Mouse (Mus musculus) lung, embryonic 14.5 days (tissue): Measurements from ENCODE around the gene Fads2. TPM values are rescaled to one million over a fixed set of nuclear protein-coding genes. Genes with fewer than 3 reads are reported as not detected.

ENCODE experiments used
- ATAC-seq: fragments of 200-750 bp; cut with Nextera tagmentation; 2 replicates; pipeline ENCODE4 v1.8.0; 2017; ENCODE audit warnings: mild to moderate bottlenecking, moderate TSS enrichment, moderate library complexity; ENCODE audit not compliant: insufficient read depth
- DNase-seq: peaks from one replicate; pipeline ENCODE4 v3.0.0-alpha.2; 2015
- H3K27ac ChIP-seq: fragments of 300-500 bp; sonication (generic); 2 replicates; pipeline ENCODE4 v1.5.1; 2014; ENCODE audit warnings: low read depth, mild to moderate bottlenecking, moderate library complexity
- H3K27me3 ChIP-seq: fragments of 300-500 bp; sonication (generic); 2 replicates; pipeline ENCODE4 v1.6.1; 2014; ENCODE audit warnings: low read length, control low read depth; ENCODE audit not compliant: insufficient read depth
- H3K36me3 ChIP-seq: fragments of 300-500 bp; sonication (generic); 2 replicates; pipeline ENCODE4 v1.6.1; 2014; ENCODE audit warnings: control low read depth; ENCODE audit not compliant: insufficient read depth
- H3K4me1 ChIP-seq: fragments of 300-500 bp; sonication (generic); 2 replicates; pipeline ENCODE4 v1.6.1; 2014; ENCODE audit warnings: antibody characterized with exemption, control low read depth; ENCODE audit not compliant: insufficient read depth
- H3K4me2 ChIP-seq: fragments of 300-500 bp; sonication (generic); 2 replicates; pipeline ENCODE4 v1.6.1; 2014; ENCODE audit warnings: mild to moderate bottlenecking
- H3K4me3 ChIP-seq: fragments of 300-500 bp; sonication (generic); 2 replicates; pipeline ENCODE4 v1.5.1; 2014; ENCODE audit warnings: low read depth, low read length
- H3K9ac ChIP-seq: fragments of 300-500 bp; sonication (generic); 2 replicates; pipeline ENCODE4 v1.6.1; 2014
- H3K9me3 ChIP-seq: fragments of 300-500 bp; sonication (generic); 2 replicates; pipeline ENCODE4 v1.6.1; 2016; ENCODE audit warnings: low read depth, low read length, control low read depth
- CTCF ChIP-seq: IDR thresholded peaks from 2 replicates; pipeline ENCODE4 v1.5.1; 2016; ENCODE audit warnings: antibody characterized with exemption, low read depth
- WGBS: fragments of 180-500 bp; shearing (Covaris S2); extraction: QIAGEN DNeasy Blood & Tissue Kit; methylation state at CpG from one replicate; pipeline ENCODE4 v1.1.7; 2014; 5-methylcytosine and 5-hydroxymethylcytosine counted together
- polyA plus RNA-seq: library from polyadenylated mRNA; unstranded; fragments of >200 nt; fragmentation: Nextera tagmentation; extraction: Ambion mirVana; gene quantifications from 2 replicates; pipeline ENCODE4 v1.2.1, GENCODE M21; 2014

The Fads2 gene
- polyA plus RNA-seq, 1 experiment from 2014 or later: 40.5 TPM

DNA sequence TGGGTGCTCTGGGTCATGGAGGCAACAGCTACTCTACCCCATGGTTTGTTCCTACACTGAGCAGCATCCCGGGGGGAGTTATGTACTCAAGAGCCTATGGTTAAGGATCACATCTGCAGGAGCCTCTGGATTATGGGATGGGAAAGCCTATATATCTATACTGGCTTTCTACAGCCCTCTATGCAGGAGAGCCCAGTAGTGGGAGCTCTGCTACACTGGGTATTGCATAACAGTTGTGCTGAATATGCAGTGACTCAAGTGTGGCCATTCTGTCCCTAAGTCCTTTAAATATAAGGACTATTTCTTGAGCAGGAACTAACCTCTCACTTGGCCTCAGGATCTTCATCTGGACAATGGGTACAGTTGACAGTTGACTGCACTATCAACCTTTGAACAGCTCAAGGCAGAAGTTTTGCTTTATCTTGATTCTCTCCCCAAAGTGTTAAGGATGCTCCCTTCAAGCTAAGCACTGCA is 43.2 kb downstream of the Fads2 start:
- no peak overlapping the region for H3K9ac ChIP-seq
- H3K4me1 ChIP-seq: peaks cover 8% of the 10 kb centered on the region; the same call in 1 of the 2 replicates
- 83% methylated on average over 1 of the region's 1 CpGs for WGBS
- no peak overlapping the region for H3K4me2 ChIP-seq
- no peaks in the 10 kb centered on the region for H3K27me3 ChIP-seq
- peak; percentile 3; the same call in 1 of the 2 replicates for TF ChIP-seq CTCF
- H3K9me3 ChIP-seq: no peaks in the 10 kb centered on the region
- H3K27ac ChIP-seq: no peak overlapping the region
- DNase-seq: no peak
- no peak for ATAC-seq
- H3K4me3 ChIP-seq: no peak overlapping the region
- H3K36me3 ChIP-seq: peaks cover 84% of the 10 kb centered on the region

GRCm38 (mm10) chr19:10057486-10058351 is 43.8 kb downstream of the Fads2 start:
- Histone ChIP-seq H3K27me3 (no peaks in the 10 kb centered on the region), H3K4me2 (0 out of 2 replicates have a peak overlapping the region, but pooled peaks have one; percentile 4), H3K36me3 (peaks cover 84% of the 10 kb centered on the region), H3K27ac (peak overlapping the region; percentile 55; the same call in 1 of the 2 replicates), H3K4me1 (peaks cover 8% of the 10 kb centered on the region; the same call in 1 of the 2 replicates), H3K9ac (no peak overlapping the region), H3K4me3 (no peak overlapping the region), H3K9me3 (no peaks in the 10 kb centered on the region)
- DNase-seq (peak; percentile 63), ATAC-seq (peak; percentile 22; the same call in 1 of the 2 replicates)
- WGBS: 40% methylated on average over 11 of the region's 11 CpGs
- no peak for TF ChIP-seq CTCF

DNA sequence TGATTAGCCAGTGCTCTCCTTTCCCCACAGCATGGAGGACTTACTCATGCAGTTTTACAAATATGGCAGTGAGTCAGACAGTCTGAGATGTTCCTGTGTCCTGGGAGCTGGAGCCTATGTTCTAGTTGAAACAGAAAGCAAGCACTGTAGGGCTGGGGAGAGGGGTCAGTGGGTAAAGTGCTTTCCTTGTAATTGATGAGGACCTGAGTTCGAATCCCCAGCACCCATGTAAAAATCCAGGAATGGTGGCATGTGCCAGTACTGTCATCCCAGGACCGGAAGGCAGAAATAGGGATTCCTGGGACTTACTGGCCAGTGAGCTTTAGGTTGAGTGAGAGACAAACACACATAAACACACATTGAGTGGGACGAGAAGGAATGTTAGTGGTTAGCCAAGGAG is 44.9 kb downstream of the Fads2 start:
- Histone ChIP-seq H3K27ac (no peak overlapping the region), H3K4me1 (peaks cover 8% of the 10 kb centered on the region; the same call in 1 of the 2 replicates), H3K27me3 (no peaks in the 10 kb centered on the region), H3K9ac (no peak overlapping the region), H3K4me2 (no peak overlapping the region), H3K9me3 (no peaks in the 10 kb centered on the region), H3K36me3 (peaks cover 81% of the 10 kb centered on the region), H3K4me3 (no peak overlapping the region)
- ATAC-seq (no peak), DNase-seq (no peak)
- TF ChIP-seq CTCF: no peak
- 72% methylated on average over 3 of the region's 3 CpGs for WGBS

GRCm38 (mm10) chr19:10055783-10056660 is 45.5 kb downstream of the Fads2 start:
- no peak for TF ChIP-seq CTCF
- Histone ChIP-seq H3K27me3 (no peaks in the 10 kb centered on the region), H3K9me3 (no peaks in the 10 kb centered on the region), H3K4me2 (no peak overlapping the region), H3K9ac (no peak overlapping the region), H3K27ac (no peak overlapping the region), H3K4me1 (peaks cover 6% of the 10 kb centered on the region; the same call in 1 of the 2 replicates), H3K4me3 (no peak overlapping the region), H3K36me3 (peaks cover 74% of the 10 kb centered on the region)
- ATAC-seq (no peak), DNase-seq (no peak)
- whole genome bisulfite sequencing: 75% methylated on average over 22 of the region's 22 CpGs

DNA sequence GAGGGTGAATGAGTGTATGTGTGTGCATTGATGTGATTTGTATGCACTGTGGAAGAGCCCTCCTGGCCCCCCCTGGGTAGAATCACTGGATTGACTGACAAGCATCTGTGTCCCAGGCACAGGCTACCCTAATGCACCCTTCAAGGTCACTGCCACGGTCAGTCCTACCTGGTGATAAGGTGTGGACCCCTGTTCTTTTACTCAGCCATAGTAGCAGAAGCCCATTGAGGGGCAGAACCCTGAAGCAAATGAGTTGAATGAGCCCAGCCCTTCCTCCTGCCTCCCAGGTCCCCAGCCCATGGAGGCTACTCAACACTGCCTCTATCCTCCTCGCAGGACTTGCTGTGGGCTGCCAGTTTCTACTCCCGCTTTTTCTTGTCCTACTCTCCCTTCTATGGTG is 46.3 kb downstream of the Fads2 start:
- Histone ChIP-seq H3K4me3 (no peak overlapping the region), H3K27me3 (no peaks in the 10 kb centered on the region), H3K4me2 (no peak overlapping the region), H3K4me1 (0 out of 2 replicates have a peak, but pooled peaks cover 3% of the 10 kb centered on the region), H3K9ac (no peak overlapping the region), H3K27ac (peak overlapping the region; percentile 9; the same call in 1 of the 2 replicates), H3K36me3 (peaks cover 71% of the 10 kb centered on the region), H3K9me3 (no peaks in the 10 kb centered on the region)
- DNase-seq (no peak), ATAC-seq (no peak)
- 78% methylated on average over 3 of the region's 3 CpGs for WGBS
- TF ChIP-seq CTCF: no peak

DNA sequence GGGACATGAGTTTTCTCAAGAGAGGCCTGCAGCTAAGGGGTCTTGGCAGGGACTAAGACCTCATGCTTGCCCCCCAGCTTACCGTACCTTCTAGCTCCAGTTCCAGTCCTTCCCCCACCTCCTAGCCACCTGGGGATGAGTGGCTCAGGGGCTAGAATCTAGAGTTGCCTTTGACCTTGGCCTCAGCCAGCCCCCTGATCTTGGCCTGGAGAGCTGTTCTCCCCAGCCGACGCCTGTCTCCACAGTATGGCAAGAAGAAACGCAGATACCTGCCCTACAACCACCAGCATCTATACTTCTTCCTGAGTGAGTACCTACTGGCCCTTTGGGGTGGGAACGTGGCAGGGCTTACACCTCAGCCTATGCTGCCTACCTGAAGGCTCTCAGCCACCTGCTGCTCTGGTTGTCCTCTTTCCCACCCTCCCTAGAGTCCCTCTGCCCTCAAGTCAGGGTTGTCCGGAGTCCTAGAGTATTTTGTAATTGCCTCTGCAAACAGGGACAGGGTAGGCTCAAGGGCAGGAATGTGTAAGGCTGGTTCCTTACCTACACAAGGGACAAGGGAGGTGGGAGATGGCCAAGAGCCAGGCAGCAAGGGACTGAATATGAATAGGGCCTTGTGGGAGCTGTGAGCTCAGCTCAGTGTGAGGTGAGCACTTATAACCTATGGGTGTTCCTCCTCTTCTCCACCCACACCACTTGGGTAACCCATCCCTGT is 47.0 kb downstream of the Fads2 start:
- DNase-seq (no peak), ATAC-seq (peak; percentile 38)
- no peak for TF ChIP-seq CTCF
- Histone ChIP-seq H3K9ac (no peak overlapping the region), H3K4me1 (no peaks in the 10 kb centered on the region), H3K4me2 (no peak overlapping the region), H3K27me3 (no peaks in the 10 kb centered on the region), H3K27ac (no peak overlapping the region), H3K9me3 (no peaks in the 10 kb centered on the region), H3K4me3 (no peak overlapping the region), H3K36me3 (peaks cover 65% of the 10 kb centered on the region)
- WGBS: 77% methylated on average over 6 of the region's 6 CpGs
